Mouse (Mus musculus) heart, adult 8-10 months (tissue): Measurements from ENCODE around the gene Rel. TPM values are rescaled to one million over a fixed set of nuclear protein-coding genes. Genes with fewer than 3 reads are reported as not detected.
"Not testable (repeated sequence)": the region's sequence is repeated elsewhere in the genome, so short reads cannot be mapped to it uniquely, and the experiment has no call there.

Experiments used
- DNase-seq: peaks from one replicate; pipeline ENCODE4 v3.0.0; 2022; ENCODE audit warnings: low spot score
- total RNA-seq, 4 experiments: library from RNA; stranded (reverse); gene quantifications; 2 replicates each; pipeline ENCODE4 v1.2.4; 2022

Gene Rel
- 1 to 10 TPM; 6.3 to 8.5 (median 7.3) TPM for total RNA-seq

GRCm38 (mm10) chr11:23770760-23771506 lies at the start of gene Rel:
Rel (minus strand) TSS chr11:23770970.
- peak; percentile 94 for DNase-seq

GRCm38 (mm10) chr11:23818745-23819144 lies 48.0 kb upstream of the Rel start:
- no peak for DNase-seq

- DNase-seq = no peak
Measured at GRCm38 (mm10) chr11:23810741-23811140, 40.0 kb upstream of the Rel start.

- no peak for DNase-seq
Measured at GRCm38 (mm10) chr11:23805716-23806115, 34.9 kb upstream of the Rel start.

- DNase-seq = no peak
Measured at GRCm38 (mm10) chr11:23803136-23803535, 32.4 kb upstream of the Rel start.

- DNase-seq = no peak
Measured at GRCm38 (mm10) chr11:23802256-23802655, 31.5 kb upstream of the Rel start.

- no peak for DNase-seq
Measured at GRCm38 (mm10) chr11:23801851-23802250, 31.1 kb upstream of the Rel start.

- DNase-seq = not testable (repeated sequence)
Measured at GRCm38 (mm10) chr11:23783677-23784076, 12.9 kb upstream of the Rel start.

GRCm38 (mm10) chr11:23783085-23783484 lies 12.3 kb upstream of the Rel start:
- DNase-seq = no peak

- DNase-seq = no peak
Measured at GRCm38 (mm10) chr11:23782038-23782437, 11.3 kb upstream of the Rel start.

- no peak for DNase-seq
Measured at GRCm38 (mm10) chr11:23778787-23779201, 8.0 kb upstream of the Rel start.

- DNase-seq = peak; percentile 28
Measured at GRCm38 (mm10) chr11:23772471-23772870, 1.7 kb upstream of the Rel start.

GRCm38 (mm10) chr11:23771507-23772097 lies 832 bp upstream of the Rel start:
- DNase-seq = no peak

GRCm38 (mm10) chr11:23770510-23770759 lies 335 bp downstream of the Rel start:
- DNase-seq = no peak

- peak; percentile 31 for DNase-seq
Measured at GRCm38 (mm10) chr11:23769686-23770509, 872 bp downstream of the Rel start.

GRCm38 (mm10) chr11:23769033-23769432 lies 1.7 kb downstream of the Rel start:
- DNase-seq = no peak

- DNase-seq = no peak
Measured at GRCm38 (mm10) chr11:23767928-23768327, 2.8 kb downstream of the Rel start.

GRCm38 (mm10) chr11:23767369-23767768 lies 3.4 kb downstream of the Rel start:
- DNase-seq = not testable (repeated sequence)

- DNase-seq = no peak
Measured at GRCm38 (mm10) chr11:23762635-23763034, 8.1 kb downstream of the Rel start.

- DNase-seq = no peak
Measured at GRCm38 (mm10) chr11:23758218-23758617, 12.6 kb downstream of the Rel start.

- no peak for DNase-seq
Measured at GRCm38 (mm10) chr11:23754329-23754728, 16.4 kb downstream of the Rel start.

- no peak for DNase-seq
Measured at GRCm38 (mm10) chr11:23753136-23753710, 17.5 kb downstream of the Rel start.
